ENCODE assay signal across 8 mouse cellular contexts in the genomic region with DNA sequence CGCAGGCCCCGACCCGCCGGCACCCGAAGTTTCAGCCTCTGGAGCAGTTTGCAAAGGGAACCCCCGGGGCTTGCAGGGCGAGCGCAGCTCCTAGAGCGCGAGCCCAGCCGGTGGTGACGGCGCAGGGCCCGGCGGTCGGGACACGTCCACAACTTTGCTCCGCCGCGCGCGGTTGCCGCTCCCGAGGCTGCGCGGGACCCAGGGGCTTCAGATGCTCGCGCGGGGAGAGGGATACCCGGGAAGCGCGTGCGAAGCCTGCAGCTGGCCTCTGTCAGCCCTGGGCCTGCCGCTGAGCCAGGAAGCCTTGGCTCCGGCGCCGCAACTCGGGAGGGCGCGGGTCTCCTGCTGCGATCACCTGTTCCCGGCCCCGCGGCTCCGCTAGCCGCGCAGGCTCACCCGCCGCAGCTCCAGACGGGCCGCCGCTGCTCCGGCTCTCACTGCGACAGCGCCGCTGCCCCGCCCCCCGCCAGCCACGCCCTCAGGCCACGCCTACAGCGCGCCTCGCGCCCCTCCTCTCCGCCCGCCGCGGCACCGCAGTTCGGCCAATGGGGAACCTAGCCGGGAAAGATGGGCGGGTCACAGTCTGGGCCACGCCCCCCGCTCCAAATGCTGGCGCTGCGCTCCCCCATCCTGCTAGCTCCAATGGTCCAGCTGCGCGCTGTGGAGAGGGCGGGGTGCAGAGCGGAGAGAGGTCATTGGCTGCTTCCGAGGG. TPM values are rescaled to one million over a fixed set of nuclear protein-coding genes. Genes with fewer than 3 reads are reported as not detected.
A peak's percentile ranks its signal among the peaks of the same experiment; 100 is the strongest.
DNase-seq lines count a peak whose midpoint lies in the region; ATAC-seq and TF ChIP-seq lines count a peak whose summit lies in the region.

A gene (minus strand): TSS at position 456 of the 712 bp plus-strand sequence.

- H3K4me2 ChIP-seq in forebrain, embryonic 12.5 days: peak within 1 kb of the TSS; percentile 99
- H3K4me2 ChIP-seq in heart, postnatal 0 days (ENCODE audit: low read depth, low read length): peak within 1 kb of the TSS; percentile 90
- H3K4me2 ChIP-seq in liver, embryonic 16.5 days (ENCODE audit: low read depth, low read length): peak within 1 kb of the TSS; percentile 83
- H3K4me2 ChIP-seq in neural tube, embryonic 13.5 days: peak within 1 kb of the TSS; percentile 84

- peak; percentile 90 for DNase-seq in c-Kit-positive CD71-positive TER-119-positive erythroid progenitor cells, embryonic 14.5 days (ENCODE audit: low spot score)
- DNase-seq in heart, postnatal 0 days (ENCODE audit: low spot score): peak; percentile 97
- peak; percentile 99 for DNase-seq in kidney, postnatal 4 days

- peak within 1 kb of the TSS; percentile 92 for H3K4me3 ChIP-seq in E14TG2a.4 (replicated peaks; ENCODE audit: low read length)
- H3K4me3 ChIP-seq in forebrain, embryonic 12.5 days (replicated peaks): peak within 1 kb of the TSS; percentile 61
- H3K4me3 ChIP-seq in heart, postnatal 0 days (ENCODE audit: low read depth, low read length): peak within 1 kb of the TSS; percentile 62
- peak within 1 kb of the TSS; percentile 66 for H3K4me3 ChIP-seq in liver, embryonic 16.5 days (ENCODE audit: low read depth, low read length)
- H3K4me3 ChIP-seq in neural tube, embryonic 13.5 days: peak within 1 kb of the TSS; percentile 61
- H3K4me3 ChIP-seq in testis, adult 2 months (ENCODE audit: control insufficient read depth, low read depth, low read length): peak within 1 kb of the TSS; percentile 89

- H3K9me3 ChIP-seq in E14TG2a.4 (ENCODE audit: low read length): no peaks in the 10 kb centered on the region
- H3K9me3 ChIP-seq in forebrain, embryonic 12.5 days: no peaks in the 10 kb centered on the region
- no peaks in the 10 kb centered on the region for H3K9me3 ChIP-seq in heart, postnatal 0 days (replicated peaks; ENCODE audit: control insufficient read depth, low read length)
- H3K9me3 ChIP-seq in liver, embryonic 16.5 days (replicated peaks; ENCODE audit: control insufficient read depth, low read length): no peaks in the 10 kb centered on the region
- no peaks in the 10 kb centered on the region for H3K9me3 ChIP-seq in neural tube, embryonic 13.5 days

- peaks cover 46% of the 10 kb centered on the region for H3K27me3 ChIP-seq in E14TG2a.4 (ENCODE audit: insufficient read depth, low read length)
- H3K27me3 ChIP-seq in forebrain, embryonic 12.5 days: peaks cover 40% of the 10 kb centered on the region
- H3K27me3 ChIP-seq in heart, postnatal 0 days (ENCODE audit: control insufficient read depth, insufficient read depth, low read length): no peaks in the 10 kb centered on the region
- peaks cover 56% of the 10 kb centered on the region for H3K27me3 ChIP-seq in liver, embryonic 16.5 days (ENCODE audit: control insufficient read depth, insufficient read depth, low read depth, low read length)
- peaks cover 12% of the 10 kb centered on the region; the same call in 1 of the 2 replicates for H3K27me3 ChIP-seq in neural tube, embryonic 13.5 days
- no peaks in the 10 kb centered on the region for H3K27me3 ChIP-seq in testis, adult 2 months (ENCODE audit: control insufficient read depth, insufficient read depth, low read length)

- TF ChIP-seq EP300 in heart, postnatal 0 days (IDR thresholded peaks at IDR 0.05; ENCODE audit: low read depth): no peak

- peaks cover 26% of the 10 kb centered on the region for H3K4me1 ChIP-seq in E14TG2a.4 (replicated peaks; ENCODE audit: low read depth, low read length)
- H3K4me1 ChIP-seq in forebrain, embryonic 12.5 days: peaks cover 25% of the 10 kb centered on the region
- peaks cover 4% of the 10 kb centered on the region; the same call in 1 of the 2 replicates for H3K4me1 ChIP-seq in heart, postnatal 0 days (ENCODE audit: control insufficient read depth, insufficient read depth)
- peaks cover 20% of the 10 kb centered on the region for H3K4me1 ChIP-seq in liver, embryonic 16.5 days (ENCODE audit: control insufficient read depth, low read depth, low read length)
- H3K4me1 ChIP-seq in neural tube, embryonic 13.5 days (replicated peaks): peaks cover 50% of the 10 kb centered on the region
- H3K4me1 ChIP-seq in testis, adult 2 months (ENCODE audit: control insufficient read depth, insufficient read depth, low read length): peaks cover 15% of the 10 kb centered on the region

- H3K36me3 ChIP-seq in E14TG2a.4 (ENCODE audit: insufficient read depth, low read length): no peaks in the 10 kb centered on the region
- H3K36me3 ChIP-seq in forebrain, embryonic 12.5 days (replicated peaks): no peaks in the 10 kb centered on the region
- H3K36me3 ChIP-seq in heart, postnatal 0 days (replicated peaks; ENCODE audit: control insufficient read depth, insufficient read depth, low read length): no peaks in the 10 kb centered on the region
- H3K36me3 ChIP-seq in liver, embryonic 16.5 days (ENCODE audit: control insufficient read depth, insufficient read depth): no peaks in the 10 kb centered on the region
- no peaks in the 10 kb centered on the region for H3K36me3 ChIP-seq in neural tube, embryonic 13.5 days
- no peaks in the 10 kb centered on the region for H3K36me3 ChIP-seq in testis, adult 2 months (ENCODE audit: control insufficient read depth, insufficient read depth, low read length)

- peak within 1 kb of the TSS; percentile 68 for H3K9ac ChIP-seq in forebrain, embryonic 12.5 days
- peak within 1 kb of the TSS; percentile 71 for H3K9ac ChIP-seq in heart, postnatal 0 days (replicated peaks; ENCODE audit: low read depth, low read length)
- peak within 1 kb of the TSS; percentile 50 for H3K9ac ChIP-seq in liver, embryonic 16.5 days (ENCODE audit: low read depth, low read length)
- peak within 1 kb of the TSS; percentile 80 for H3K9ac ChIP-seq in neural tube, embryonic 13.5 days

- under 1% methylated on average over 74 of the region's 81 CpGs for WGBS in forebrain, embryonic 12.5 days
- under 1% methylated on average over 67 of the region's 81 CpGs for WGBS in heart, postnatal 0 days
- WGBS in liver, embryonic 16.5 days (ENCODE audit: insufficient replicate concordance): under 1% methylated on average over 64 of the region's 81 CpGs
- WGBS in neural tube, embryonic 13.5 days: under 1% methylated on average over 57 of the region's 81 CpGs

- no peak for TF ChIP-seq CTCF in E14TG2a.4 (conservative IDR thresholded peaks at IDR 0.05; ENCODE audit: low read length)
- TF ChIP-seq CTCF in heart, postnatal 0 days (IDR thresholded peaks at IDR 0.05; ENCODE audit: low read depth): no peak
- TF ChIP-seq CTCF in testis, adult 2 months (IDR thresholded peaks at IDR 0.05; ENCODE audit: control insufficient read depth, insufficient read depth, insufficient replicate concordance, low read depth, low read length): no peak

- ATAC-seq in forebrain, embryonic 12.5 days (ENCODE audit: low FRiP score): peak; percentile 97
- ATAC-seq in heart, postnatal 0 days (ENCODE audit: insufficient read depth, low read depth): peak; percentile 96
- peak; percentile 94 for ATAC-seq in liver, embryonic 16.5 days (ENCODE audit: low read depth)
- ATAC-seq in neural tube, embryonic 13.5 days (ENCODE audit: low read depth): peak; percentile 92

- peak; percentile 45; the same call in 1 of the 2 replicates for TF ChIP-seq POLR2A in testis, adult 2 months (IDR thresholded peaks at IDR 0.05; ENCODE audit: control insufficient read depth, low read depth, low read length)

- H3K27ac ChIP-seq in forebrain, embryonic 12.5 days: peak within 1 kb of the TSS; percentile 59; the same call in 1 of the 2 replicates
- peak within 1 kb of the TSS; percentile 68 for H3K27ac ChIP-seq in heart, postnatal 0 days (ENCODE audit: low read depth)
- peak within 1 kb of the TSS; percentile 33; the same call in 1 of the 2 replicates for H3K27ac ChIP-seq in liver, embryonic 16.5 days (ENCODE audit: low read length)
- peak within 1 kb of the TSS; percentile 87 for H3K27ac ChIP-seq in neural tube, embryonic 13.5 days (replicated peaks)
- H3K27ac ChIP-seq in testis, adult 2 months (ENCODE audit: control insufficient read depth, insufficient read depth, low read depth, low read length): no peak within 1 kb of the TSS; the same call in 1 of the 2 replicates

RNA-seq across cellular contexts. Expression of the gene that starts here (rescaled TPM):
- polyA plus RNA-seq in forebrain, embryonic 12.5 days (2016; fragmentation: Nextera tagmentation; extraction: Ambion mirVana): 3.5 and 4.0 TPM in 2 replicates
- total RNA-seq in heart, postnatal 0 days (2014; rRNA removed; ENCODE audit: low replicate concordance): 14.8 and 21.2 TPM in 2 replicates
- 3.8 TPM in 2 replicates for polyA plus RNA-seq in heart, postnatal 0 days (2015; fragmentation: Nextera tagmentation; extraction: Ambion mirVana)
- 0.97 and 1.2 TPM in 2 replicates for polyA plus RNA-seq in liver, embryonic 16.5 days (2015; fragmentation: Nextera tagmentation; extraction: Ambion mirVana)
- polyA plus RNA-seq in neural tube, embryonic 13.5 days (2015; fragmentation: Nextera tagmentation; extraction: Ambion mirVana): 5.3 and 5.7 TPM in 2 replicates
- polyA plus RNA-seq in testis, adult 2 months (2012; rRNA removed): 0.87 and 0.95 TPM in 2 replicates
